Mouse (Mus musculus) cerebellum, adult 8-10 months (tissue): Measurements from ENCODE around the gene Dync1i2.

Experiments used
- DNase-seq: peaks from one replicate; pipeline ENCODE4 v3.0.0; 2022

The Dync1i2 gene

DNA sequence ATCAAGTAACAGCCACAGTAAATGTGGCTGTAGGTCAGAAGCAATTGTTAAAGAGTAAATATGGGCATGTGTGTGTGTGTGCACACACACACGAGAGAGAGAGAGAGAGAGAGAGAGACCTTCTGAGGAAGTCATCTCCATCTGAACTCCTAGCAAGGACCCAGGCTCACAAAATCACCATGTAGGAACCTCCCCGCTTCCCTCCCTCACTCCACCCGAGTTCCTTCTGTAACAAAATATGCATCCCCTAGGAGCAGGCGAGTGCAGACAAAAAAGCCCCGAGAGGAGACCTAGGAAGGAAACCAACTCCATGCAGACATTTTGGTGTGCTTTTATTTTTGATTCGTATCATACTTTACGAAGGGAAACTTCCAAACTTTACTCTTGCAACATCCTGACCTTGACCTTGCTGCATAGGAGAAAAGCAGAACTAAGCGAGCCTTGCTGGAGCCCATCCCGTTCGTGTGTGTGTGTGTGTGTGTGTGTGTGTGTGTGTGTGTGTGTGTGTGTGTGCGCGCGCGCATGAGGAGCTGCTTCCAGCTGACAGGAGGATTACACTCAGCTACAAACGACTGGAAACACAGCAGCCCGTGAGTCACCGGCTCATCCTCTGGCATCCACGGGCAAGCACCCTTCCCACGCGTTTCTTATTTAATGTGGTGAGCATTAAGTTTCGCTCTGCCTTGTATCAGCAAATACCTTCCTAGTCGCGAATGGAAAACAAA, 62.6 kb downstream of the Dync1i2 start:
- no peak for DNase-seq

DNA sequence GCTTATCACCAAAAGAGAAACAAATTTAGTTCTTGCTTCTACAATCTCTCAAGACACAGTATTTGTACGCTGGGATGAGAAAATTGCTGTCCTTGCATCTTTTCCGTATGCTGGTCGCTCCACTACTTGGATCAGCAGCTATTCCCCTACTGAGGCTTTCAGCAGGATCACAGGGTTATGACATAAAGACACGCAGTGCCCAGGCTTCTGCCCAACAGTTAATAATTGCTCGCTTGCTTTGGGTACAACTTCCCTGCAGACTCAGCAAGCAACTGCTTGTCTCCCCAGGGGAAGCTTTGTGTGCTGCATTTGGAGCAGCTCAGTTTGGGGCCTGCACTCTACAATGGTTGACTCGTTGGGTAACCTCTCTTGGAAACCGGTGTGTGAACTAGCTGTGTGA, 64.2 kb downstream of the Dync1i2 start:
- DNase-seq, result no peak

DNA sequence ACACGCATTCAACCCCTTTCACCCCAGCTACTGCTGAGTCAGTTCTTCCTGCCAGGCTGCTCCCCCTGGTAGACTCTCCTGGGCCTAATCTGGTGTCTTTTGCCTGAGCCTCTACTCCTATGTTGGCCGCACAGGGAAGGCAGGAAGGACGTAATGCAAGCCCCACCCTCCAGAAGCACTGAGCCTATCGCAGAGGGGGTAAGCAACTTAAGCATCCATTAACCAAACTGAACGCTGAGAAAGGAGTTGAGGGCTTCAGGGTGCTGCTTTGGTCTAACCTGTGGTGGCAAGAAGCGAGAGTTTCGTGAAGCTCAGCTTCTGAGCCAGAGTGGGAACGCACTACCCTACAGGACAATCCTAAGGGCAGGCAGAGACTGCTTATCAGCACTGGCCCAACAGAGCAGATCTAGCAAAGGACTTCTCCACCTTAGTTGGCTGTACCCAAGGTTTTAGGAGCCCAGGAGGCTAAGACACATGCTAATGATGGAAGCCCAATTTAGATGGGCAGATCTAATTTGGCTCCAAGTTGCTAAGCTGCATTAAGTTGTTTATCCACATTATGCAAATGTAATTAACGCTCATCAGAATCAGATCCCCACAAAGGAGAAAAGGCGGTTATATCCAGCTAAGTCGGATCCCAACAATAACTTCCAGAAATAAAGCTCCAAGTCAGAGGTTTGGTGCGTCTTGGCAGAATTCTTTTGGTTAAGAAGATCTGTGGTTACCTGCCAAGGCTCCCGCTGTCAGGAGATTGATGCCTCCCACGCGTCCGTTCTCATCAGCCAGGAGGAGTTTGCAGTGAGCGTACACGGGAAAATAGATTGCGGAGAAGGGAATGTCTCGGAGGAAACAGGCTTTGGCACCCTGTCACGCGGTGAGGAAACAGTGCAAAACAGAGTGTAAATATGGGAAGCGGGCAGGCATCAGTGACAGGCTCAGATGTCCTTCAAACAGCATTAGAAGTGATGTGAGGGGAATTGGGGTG, 67.6 kb downstream of the Dync1i2 start:
- DNase-seq, result peak; percentile 69

GRCm38 (mm10) chr2:71281981-71282380, 70.5 kb downstream of the Dync1i2 start:
- DNase-seq, result no peak

DNA sequence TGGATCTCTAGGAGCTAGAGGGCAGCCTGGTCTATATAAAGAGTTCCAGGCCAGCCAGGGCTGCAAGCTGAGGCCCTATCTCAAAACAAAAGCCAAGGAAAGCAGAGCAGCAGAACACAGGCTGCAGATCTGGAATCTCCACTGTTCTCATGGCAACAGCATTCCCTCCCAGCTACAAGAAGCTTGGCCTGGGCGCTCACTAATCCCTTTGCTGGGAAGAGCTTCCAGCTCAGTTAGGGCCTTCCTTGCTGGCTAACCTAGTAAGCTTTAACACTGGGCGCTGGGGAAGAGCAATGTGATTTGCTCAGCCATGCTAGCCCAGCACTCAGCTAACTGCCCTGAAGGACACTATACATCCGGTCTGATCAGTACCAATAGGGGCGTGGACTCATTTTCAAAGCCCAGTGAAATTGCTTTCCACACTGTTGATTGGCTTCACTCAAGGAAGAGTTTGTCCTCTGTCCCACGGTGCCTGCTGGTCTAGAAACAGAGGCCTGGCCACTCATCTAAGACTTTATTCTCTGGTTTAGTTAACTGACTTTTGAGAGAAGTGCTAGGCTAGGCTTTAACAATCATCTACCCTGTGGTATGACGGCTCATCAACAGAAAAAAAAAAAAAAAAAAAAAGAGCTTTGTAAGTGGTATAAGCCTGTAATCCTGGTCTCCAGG, 78.7 kb downstream of the Dync1i2 start:
- no peak for DNase-seq

DNA sequence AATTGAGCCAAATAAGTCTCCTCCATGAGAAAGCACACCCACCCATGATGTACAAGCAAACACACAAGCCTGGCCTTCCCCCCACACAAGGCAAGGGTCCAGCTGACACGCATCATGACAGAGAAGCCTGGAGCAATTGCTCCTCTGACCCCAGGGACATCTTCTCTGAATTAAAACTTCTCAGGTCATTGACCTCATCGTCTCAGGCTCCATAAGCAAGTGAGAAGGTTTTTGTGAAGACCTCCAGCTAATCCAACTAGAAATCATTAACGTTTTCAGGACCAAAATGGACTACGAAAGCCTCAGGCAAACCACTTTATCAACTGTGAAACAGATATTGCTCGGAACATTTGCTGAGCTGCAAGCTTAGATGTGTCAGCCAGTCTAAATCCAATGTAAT, 80.1 kb downstream of the Dync1i2 start:
- DNase-seq, result no peak

DNA sequence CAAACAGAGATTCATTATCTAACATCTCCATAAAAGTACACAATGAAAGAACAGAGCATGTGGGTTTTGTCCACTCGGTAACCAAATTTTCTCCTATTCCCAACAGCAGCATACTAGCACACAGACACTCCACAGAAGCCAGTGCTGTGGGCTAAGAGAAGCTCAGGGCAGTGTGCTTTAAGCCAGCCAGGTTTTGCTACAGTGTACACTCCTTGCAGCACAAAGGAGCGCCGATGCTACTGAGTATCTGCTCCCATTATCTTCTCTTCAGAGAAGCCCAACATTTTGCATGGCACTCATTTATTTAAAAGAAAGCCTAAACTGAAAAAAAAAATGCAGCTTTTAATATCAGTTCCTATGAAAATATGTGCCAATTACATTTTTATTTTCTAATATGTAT, 82.5 kb downstream of the Dync1i2 start:
- no peak for DNase-seq

DNA sequence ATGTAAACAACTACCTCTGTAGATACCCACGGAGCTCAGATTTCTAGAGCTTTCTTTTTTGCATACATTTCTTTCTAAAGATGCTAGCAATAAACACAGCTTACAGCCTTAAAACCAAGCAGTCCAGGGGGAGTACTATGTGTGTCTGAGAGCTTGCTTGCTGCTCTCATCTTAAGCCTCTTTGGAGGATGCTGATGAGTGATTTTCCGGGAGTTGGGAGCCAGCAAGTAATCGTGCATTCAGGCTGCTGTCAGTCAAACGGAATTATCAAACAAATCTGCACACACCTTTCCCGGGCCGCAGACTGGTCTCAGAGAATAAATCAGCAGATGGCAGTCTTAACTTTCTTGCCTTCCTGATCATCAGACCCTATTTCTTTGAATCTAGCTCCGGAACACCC, 83.0 kb downstream of the Dync1i2 start:
- DNase-seq, result no peak

- DNase-seq, result no peak
Measured at GRCm38 (mm10) chr2:71295844-71296243, 84.3 kb downstream of the Dync1i2 start.

- DNase-seq, result no peak
Measured at GRCm38 (mm10) chr2:71297501-71297900, 86.0 kb downstream of the Dync1i2 start.

DNA sequence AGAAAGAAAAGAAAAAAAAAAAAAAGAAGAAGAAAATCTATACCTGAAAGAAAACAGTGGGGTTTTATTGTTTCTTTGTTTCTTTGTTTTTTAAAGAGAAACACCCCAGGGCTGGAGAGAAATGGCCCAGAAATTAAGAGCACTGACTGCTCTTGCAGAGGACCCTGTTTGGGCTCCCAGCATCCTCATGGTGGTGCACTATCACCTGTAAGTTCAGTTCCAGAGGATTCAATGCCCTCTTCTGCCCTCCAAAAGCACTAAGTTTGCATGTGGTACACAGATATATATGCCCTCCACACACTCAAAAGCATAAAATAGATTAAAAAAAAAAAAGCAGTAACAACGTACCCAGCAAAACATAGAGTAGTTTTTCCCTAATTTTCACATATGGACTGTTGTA, 87.2 kb downstream of the Dync1i2 start:
- DNase-seq, result no peak

DNA sequence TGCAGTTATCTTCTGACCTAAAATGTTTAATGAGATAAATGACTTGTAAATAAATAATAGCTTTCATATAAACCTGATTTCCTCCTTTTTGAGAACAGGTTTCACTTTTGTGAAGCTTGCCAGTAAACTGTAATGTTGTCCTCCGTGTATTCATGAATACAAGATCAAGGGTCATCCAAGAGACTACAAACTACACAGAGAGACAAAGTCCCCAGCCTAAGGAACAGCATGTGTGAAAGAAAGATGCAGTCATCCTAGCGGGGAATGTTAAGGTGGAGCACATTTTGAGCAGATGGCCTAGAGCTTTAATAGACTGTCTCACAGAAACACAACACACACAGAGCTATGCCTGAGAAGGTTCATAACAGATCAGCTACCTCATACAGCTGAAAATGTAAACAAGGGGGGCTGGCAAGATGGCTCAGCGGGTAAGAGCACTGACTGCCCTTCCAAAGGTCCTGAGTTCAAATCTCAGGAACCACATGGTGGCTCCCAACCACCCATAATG, 90.7 kb downstream of the Dync1i2 start:
- DNase-seq, result no peak

GRCm38 (mm10) chr2:71303221-71303620, 91.7 kb downstream of the Dync1i2 start:
- DNase-seq, result no peak

GRCm38 (mm10) chr2:71304821-71305220, 93.3 kb downstream of the Dync1i2 start:
- no peak for DNase-seq

GRCm38 (mm10) chr2:71306357-71306756, 94.9 kb downstream of the Dync1i2 start:
- no peak for DNase-seq

GRCm38 (mm10) chr2:71309726-71310125, 98.2 kb downstream of the Dync1i2 start:
- DNase-seq, result no peak

DNA sequence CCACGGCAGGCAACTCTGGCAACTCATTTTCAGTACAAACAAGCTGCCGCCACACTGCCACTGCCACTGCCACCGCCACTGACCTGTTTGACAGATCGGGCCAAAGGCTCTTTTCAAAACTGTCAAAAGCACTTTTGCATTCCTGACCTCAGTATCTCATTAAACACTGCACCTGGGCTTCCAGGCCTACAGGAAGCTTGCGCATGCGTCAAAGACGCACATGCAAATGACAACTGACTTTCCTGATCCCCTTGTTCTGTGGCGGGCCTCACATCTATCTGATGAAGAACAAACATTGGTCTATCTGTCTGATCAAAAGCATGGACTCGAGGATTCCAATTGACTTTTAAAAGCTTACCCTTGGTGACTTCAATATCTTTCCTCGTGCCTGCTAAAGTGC, 100.6 kb downstream of the Dync1i2 start:
- DNase-seq, result no peak
